Mouse (Mus musculus) cerebellum, adult 11-12 months (tissue): Measurements from ENCODE around the gene Prss36.
A peak's percentile ranks its signal among the peaks of the same experiment; 100 is the strongest.
"Not testable (repeated sequence)": the region's sequence is repeated elsewhere in the genome, so short reads cannot be mapped to it uniquely, and the experiment has no call there.

Experiments
- DNase-seq: peaks from one replicate; pipeline ENCODE4 v3.0.0; 2022

Gene Prss36

DNA sequence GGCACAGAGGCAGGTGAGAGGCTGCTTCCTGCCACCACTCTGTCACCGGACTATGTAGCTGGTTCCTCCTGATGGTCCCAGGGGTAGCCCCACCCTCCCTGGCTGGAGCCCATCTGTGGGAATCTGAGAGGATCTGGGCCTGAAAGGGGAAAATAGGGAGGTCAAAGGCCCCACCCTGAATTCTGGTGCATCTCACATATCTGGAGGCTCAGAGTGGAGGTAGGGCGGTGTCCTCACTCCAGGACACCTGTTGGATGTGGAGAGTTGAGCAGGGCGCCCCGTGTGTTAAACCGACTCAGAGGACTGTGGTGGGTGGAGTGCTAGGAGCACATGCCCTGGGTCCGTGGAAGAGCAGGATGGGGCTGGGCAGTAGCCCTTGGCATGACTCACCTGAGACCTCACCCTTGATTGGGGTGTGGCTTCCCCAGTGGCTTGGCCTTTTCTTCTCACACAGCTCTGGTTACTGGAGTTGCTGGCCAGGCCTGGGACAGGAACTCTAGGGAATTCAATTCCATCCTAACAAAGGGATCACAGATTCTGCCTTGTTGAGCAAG, at the start of gene Prss36:
Gene Prss36, minus strand, starts transcription at position 256 of the 554 bp plus-strand sequence.
- DNase-seq, result no peak

- DNase-seq, result no peak
Observed at GRCm38 (mm10) chr7:127993341-127993977, 46.9 kb upstream of the Prss36 start, which contains the start of gene Pycard. Pycard (minus strand) TSS chr7:127993867.

DNA sequence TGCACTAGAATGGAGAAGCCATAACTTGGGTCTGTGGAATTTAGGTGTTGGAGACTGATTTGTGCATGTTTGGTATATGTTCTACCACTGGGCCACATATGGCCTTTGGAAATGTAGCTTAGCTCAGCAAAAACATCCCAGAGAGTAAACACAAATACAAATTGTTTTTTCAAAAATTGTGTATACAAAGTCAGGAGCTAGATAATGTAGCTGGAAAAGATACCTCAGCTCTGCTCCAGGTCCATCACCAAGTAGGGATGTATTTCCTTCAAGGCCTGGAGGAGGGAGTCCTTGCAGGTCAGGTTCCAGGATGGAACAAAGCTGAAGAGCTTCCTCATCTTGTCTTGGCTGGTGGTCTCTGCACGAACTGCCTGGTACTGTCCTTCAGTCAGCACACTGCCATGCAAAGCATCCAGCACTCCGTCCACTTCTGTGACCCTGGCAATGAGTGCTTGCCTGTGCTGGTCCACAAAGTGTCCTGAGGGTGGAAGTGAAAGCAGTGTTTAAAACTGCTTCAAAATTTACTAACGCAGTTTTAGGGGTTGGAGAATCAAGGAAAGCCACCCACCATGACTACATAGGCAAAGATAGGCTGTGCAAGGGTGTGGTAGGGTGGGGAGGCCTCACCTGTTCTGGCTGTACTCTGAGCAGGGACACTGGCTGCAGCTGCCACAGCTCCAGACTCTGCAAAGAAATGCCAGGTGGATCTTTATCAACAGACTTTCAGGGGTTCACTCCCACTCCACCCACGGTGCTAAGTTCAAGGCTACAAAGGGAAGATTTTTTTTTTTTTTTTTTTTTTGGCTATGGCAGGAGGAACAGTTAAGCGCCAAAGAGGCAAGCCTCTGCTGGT, 46.2 kb upstream of the Prss36 start:
- DNase-seq, result no peak

- peak; percentile 40 for DNase-seq
Observed at GRCm38 (mm10) chr7:127991643-127992487, 45.3 kb upstream of the Prss36 start.

- DNase-seq, result no peak
Observed at GRCm38 (mm10) chr7:127988904-127989303, 42.4 kb upstream of the Prss36 start.

DNA sequence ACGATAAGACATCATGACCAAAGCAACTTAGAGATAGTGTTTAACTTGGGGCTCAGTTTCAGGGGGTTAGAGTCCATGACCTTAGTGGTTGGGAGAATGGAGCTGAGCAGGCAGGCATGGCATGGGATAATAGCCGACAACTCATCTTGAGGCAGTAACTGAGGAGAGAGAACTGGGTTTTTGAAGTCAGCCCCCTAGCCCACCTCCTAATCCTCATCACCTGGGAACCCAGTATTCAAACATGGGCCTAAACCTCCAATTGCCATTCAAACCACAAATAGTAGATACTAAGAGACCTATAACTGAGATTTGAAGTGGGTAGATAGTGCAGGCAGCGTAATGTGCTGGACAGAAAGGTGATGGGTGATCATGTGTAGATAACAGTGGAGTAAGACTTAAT, 34.1 kb upstream of the Prss36 start:
- DNase-seq, result no peak

GRCm38 (mm10) chr7:127978856-127979255, 32.3 kb upstream of the Prss36 start:
- no peak for DNase-seq

DNA sequence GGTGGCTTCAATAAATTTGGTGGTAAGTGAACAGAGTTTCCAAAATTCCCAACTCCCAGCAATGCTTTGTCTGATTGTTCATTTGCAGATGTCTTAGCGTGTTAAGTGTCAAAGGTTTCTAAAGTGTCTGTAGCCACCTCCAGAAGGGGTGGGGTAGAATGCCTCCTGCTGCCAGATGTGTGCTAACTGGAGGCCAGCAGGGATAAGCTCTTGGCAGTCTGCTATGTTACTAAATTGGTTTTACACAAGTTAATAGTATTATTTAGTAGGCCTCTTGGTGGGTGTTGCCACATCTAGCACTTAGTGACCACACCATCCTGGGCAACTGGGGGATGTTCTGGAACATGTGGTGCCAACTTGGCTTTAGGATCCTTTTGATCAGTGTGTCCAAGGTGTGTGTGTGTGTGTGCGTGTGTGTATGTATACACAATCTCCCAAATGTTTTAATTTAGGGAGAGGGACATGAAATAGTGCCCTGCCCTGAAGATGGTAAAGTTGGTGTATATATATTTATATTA, 27.9 kb upstream of the Prss36 start:
- DNase-seq, result no peak

DNA sequence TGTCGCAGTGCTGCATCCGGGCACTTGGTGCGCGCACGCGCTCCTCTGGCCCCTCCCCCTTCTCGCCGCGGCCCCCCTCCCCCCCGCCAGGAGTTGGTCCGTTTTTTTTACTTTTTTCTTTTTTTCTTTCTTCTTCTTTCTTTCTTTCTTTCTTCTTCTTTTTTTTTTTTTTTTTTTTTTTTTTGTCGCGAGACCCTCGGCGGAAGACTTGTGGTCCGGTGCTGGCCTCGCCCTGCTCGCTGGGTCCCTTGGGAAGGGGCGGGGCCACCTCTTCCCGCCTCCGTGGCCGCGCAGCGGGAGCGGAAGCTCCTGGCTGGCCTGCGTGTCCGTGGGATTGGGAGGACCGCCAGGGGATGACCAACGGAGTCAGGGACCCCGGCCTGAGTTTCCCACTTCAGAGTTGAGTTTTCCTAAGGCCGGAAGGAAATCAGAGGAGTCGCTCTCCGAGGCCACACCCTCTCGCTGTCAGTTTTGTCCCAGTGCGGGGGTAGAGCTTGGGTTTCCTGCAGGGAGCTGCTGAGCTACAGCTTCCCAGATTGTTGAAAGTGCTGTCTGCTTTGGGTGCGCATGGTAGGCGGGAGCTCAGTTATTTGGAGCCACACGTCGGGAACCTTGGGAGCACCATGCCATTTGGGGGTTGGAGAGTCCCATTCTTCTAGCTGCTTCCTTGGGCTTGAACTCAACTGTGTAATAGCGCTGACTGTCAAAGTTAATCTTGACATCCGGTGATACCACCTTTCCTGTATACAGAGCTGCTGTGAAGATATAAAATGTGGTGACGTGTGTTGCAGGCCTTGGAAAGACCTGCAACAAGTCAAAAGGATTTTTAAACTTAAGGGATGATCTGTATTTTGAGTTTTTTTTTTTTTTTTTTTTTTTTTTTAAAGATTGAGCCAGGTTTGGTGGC, 21.6 kb upstream of the Prss36 start:
- DNase-seq, result peak; percentile 83

- DNase-seq, result peak; percentile 94
Observed at GRCm38 (mm10) chr7:127967004-127967921, 20.7 kb upstream of the Prss36 start, which contains the start of gene Fus. Fus (plus strand) TSS chr7:127967457.

- DNase-seq, result peak; percentile 26
Observed at GRCm38 (mm10) chr7:127966371-127966918, 19.9 kb upstream of the Prss36 start.

DNA sequence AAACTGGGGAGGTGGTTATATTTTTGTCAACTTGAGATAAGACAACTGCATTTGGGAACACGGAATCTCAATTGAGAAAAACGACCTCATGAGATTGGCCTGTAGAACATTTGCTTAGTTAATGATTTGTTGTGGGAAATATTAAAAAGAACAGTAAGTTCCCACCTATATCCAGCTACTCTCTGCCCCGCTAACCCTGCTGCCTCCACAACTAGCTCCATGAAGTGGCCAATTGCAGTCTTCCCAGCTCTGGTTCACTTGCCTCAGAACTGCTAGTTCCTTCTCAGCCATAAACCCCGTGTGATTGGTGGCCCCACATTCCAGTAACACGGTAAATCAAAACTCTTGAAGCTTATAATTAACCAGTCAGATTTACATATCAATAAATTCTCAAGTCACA, 12.8 kb upstream of the Prss36 start:
- DNase-seq, result no peak

GRCm38 (mm10) chr7:127952864-127953581, 6.5 kb upstream of the Prss36 start:
- DNase-seq, result no peak

DNA sequence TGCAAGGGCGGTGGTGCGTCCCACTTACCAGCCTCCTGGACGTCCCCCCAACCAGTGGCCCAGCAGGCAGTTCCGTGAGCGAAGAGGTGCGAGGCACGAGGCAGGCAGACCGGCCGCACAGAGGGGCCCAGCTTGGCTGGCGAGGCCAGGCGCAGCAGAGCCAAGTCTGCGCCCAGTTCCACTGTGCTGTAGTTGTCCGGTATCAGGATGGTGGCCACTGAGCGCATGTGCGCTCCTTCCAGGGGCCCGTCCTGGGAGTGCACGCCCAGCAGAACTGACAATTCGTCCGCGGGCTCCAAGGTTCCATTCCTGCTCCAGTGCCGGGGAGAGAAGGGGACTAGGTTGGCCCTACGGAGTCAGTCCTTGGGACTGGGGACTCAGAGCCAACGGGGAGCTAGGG, 1.9 kb downstream of the Prss36 start:
- no peak for DNase-seq

- DNase-seq, result not testable (repeated sequence)
Observed at GRCm38 (mm10) chr7:127942097-127942496, 4.4 kb downstream of the Prss36 start.

GRCm38 (mm10) chr7:127936216-127936884, 10.2 kb downstream of the Prss36 start:
- no peak for DNase-seq

- DNase-seq, result no peak
Observed at GRCm38 (mm10) chr7:127935748-127936159, 10.8 kb downstream of the Prss36 start.

- DNase-seq, result peak; percentile 95
Observed at GRCm38 (mm10) chr7:127935028-127935722, 11.3 kb downstream of the Prss36 start.
